Mouse (Mus musculus) erythroblast, embryonic 14.5 days (primary cell): ENCODE data around the gene Myo5c.

Source experiments
- GATA1 ChIP-seq: IDR thresholded peaks from 2 replicates; pipeline ENCODE4 v1.6.1; 2012; ENCODE audit warnings: low read length, inconsistent platforms, mixed read lengths
- TAL1 ChIP-seq: IDR thresholded peaks from 3 replicates; pipeline ENCODE4 v1.6.1; 2012; ENCODE audit warnings: low read length, inconsistent platforms, mixed read lengths

- TF ChIP-seq GATA1 = no peak
- no peak for TF ChIP-seq TAL1
These were observed 102.6 kb downstream of the Myo5c start for GRCm38 (mm10) chr9:75334440-75334839.
